Mouse (Mus musculus): Measurements from ENCODE around the gene Camkk2.

DNA sequence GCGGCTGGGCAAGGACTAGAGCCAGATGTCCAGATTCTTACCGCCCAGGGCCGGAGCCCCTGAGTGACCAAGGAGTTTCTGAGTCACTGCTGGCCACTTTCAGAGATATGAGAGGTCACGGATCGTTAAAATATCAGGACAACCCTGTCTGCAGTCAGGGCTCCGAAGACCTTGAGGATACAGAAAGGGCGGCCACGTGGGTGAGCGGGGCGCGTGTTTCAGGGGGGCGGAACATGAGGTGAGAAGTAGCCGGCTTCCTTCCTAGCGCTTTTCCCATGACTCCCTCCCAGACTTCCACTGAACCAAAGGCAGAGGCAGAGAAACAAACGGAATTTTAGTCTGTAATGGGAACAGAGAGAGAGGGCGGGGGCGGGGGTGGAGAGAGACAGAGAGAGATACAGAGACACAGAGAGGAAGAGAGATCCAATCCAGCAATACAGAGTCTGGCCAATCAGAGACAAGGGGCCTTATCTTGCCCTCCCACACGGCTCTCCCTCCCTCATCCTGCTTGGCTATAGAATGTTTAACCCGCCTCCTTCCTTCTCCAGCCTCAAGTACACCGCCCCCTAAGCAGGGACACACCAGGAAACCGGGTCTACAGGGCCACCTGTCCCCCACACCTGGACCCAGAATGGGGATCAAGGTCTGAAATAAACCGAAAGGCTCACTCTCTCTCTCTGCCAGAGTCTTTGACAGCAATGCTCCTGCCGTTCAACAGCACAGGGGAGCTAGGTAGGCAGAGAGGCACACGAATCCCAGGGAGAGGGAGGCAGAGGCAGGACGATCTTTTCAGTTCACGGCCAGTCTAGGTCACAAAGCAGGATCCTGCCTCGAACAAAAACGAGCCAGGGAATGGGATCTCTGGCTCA lies 4.2 kb downstream of the Camkk2 start:
- TF ChIP-seq POLR2A (IDR thresholded peaks at IDR 0.05; ENCODE audit: borderline replicate concordance, low read depth, low read length) (no peak), CTCF (IDR thresholded peaks at IDR 0.05; ENCODE audit: low read depth, low read length) (no peak)
